Mouse (Mus musculus): ENCODE results near the gene Yipf3. TPM values are rescaled to one million over a fixed set of nuclear protein-coding genes. Genes with fewer than 3 reads are reported as not detected.

Yipf3 gene
- polyA plus RNA-seq (2012; ENCODE audit: low replicate concordance): 192 and 236 TPM in 2 replicates

DNA sequence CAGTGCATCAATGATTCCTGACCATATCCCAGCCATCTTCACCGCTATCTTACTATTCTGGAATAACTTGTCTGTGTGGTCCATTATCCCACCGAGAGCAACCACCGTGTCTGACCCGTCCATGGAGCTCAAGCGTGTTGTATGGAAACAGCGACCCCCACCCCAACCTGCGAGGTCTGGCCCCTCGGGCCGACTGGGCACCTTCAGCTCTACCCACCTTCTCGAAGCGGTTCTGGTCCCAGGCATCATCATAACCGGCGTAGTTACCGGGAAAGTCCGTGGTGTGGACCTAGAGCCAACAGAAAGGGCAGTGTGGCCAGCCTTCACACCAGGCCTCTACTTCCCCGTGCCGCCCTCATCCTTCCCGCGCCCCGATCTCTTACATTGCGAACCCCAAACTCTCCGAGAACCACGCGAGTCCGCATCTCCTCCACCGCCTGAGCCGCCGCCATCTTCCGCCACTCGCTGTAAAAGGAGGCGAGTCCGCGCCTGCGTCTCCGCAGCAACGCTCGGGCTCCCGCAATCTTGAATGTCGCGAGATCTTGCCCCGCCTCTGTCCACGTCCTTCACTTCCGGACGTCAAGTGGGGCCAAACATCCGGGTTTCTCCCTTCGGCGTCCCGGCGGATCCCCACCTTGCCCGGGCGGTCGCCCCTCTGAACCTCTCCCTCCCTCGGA lies at the start of gene Yipf3, which contains the start of gene Polr1c:
Gene Yipf3 (plus strand): TSS at position 569 of the 677 bp plus-strand sequence.
Gene Polr1c (minus strand): TSS at position 543 of the 677 bp plus-strand sequence.

GRCm38 (mm10) chr17:46202421-46203071 lies 45.3 kb upstream of the Yipf3 start, which contains the start of the genes Polh and Xpo5:
TSS of gene Polh (minus strand) at chr17:46202645.
TSS of gene Xpo5 (plus strand) at chr17:46202782.

GRCm38 (mm10) chr17:46253452-46254084 lies 5.7 kb downstream of the Yipf3 start, which contains the start of gene Lrrc73:
TSS of gene Lrrc73 (plus strand) at chr17:46253531.

DNA sequence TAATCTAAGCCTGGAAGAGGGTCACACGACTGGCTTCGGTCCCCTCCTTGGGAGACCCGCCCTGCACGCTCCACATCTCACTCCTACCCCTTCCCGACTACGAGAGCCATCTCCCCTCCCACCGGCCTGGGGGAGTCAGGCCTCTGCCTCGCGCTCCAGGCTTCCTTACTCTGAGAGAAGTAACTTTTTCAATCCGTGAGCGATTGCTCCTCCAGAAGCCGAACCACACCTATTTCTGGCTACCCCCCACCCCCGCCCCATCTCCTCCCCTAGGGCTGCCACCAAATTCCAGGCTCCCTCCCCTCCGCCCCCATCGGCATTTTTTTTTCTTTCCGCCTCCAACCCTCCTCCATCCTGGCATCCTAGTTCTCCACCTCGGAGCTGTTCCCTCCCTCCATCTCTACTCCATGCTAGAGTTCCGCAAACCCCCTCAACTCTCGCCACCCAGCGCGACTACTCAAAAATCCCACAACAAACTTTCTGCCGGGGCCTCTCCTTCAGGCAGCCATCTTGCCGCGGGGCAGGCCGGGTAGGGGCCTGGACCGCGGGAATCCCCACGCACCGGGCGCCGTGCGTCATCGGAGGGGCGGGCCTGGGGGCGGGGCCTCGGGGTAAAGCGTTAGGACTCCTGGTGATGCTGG lies 34.7 kb downstream of the Yipf3 start, which contains the start of gene Tjap1:
Gene Tjap1 (minus strand): TSS at position 544 of the 641 bp plus-strand sequence.

GRCm38 (mm10) chr17:46297364-46298219 lies 49.7 kb downstream of the Yipf3 start, which contains the start of gene Dlk2:
TSS of gene Dlk2 (plus strand) at chr17:46297421.

Other genes with a start within 250 kb of the Yipf3 start
- gene Vegfa, start 215.7 kb upstream of the Yipf3 start, polyA plus RNA-seq (2012; ENCODE audit: low replicate concordance): 4.7 and 9.1 TPM in 2 replicates
- 38.3 and 76.8 TPM in 2 replicates for gene Mrps18a, start 137.1 kb upstream of the Yipf3 start, polyA plus RNA-seq (2012; ENCODE audit: low replicate concordance)
- gene Rsph9, start 103.9 kb upstream of the Yipf3 start, polyA plus RNA-seq (2012; ENCODE audit: low replicate concordance): 0.75 TPM in 1 of 2 replicates, not detected in the other
- 3.1 and 13.1 TPM in 2 replicates for gene Mad2l1bp, start 94.5 kb upstream of the Yipf3 start, polyA plus RNA-seq (2012; ENCODE audit: low replicate concordance)
- 115 and 348 TPM in 2 replicates for gene Gtpbp2, start 87.0 kb upstream of the Yipf3 start, polyA plus RNA-seq (2012; ENCODE audit: low replicate concordance)
- 0.76 and 1.9 TPM in 2 replicates for gene Polh, start 45.4 kb upstream of the Yipf3 start, polyA plus RNA-seq (2012; ENCODE audit: low replicate concordance)
- 5.3 and 8.5 TPM in 2 replicates for gene Xpo5, start 45.3 kb upstream of the Yipf3 start, polyA plus RNA-seq (2012; ENCODE audit: low replicate concordance)
- 5.7 and 13.6 TPM in 2 replicates for gene Polr1c, start within 50 bp of the Yipf3 start, polyA plus RNA-seq (2012; ENCODE audit: low replicate concordance)
- gene Lrrc73, start 5.5 kb downstream of the Yipf3 start, polyA plus RNA-seq (2012; ENCODE audit: low replicate concordance): 0.84 and 1.2 TPM in 2 replicates
- gene Tjap1, start 34.9 kb downstream of the Yipf3 start, polyA plus RNA-seq (2012; ENCODE audit: low replicate concordance): 56.3 and 96.3 TPM in 2 replicates
- gene Dlk2, start 49.3 kb downstream of the Yipf3 start, polyA plus RNA-seq (2012; ENCODE audit: low replicate concordance): 0.26 and 0.53 TPM in 2 replicates
- gene Abcc10, start 80.3 kb downstream of the Yipf3 start, polyA plus RNA-seq (2012; ENCODE audit: low replicate concordance): 12.3 and 28.5 TPM in 2 replicates
- gene Zfp318, start 135.7 kb downstream of the Yipf3 start, polyA plus RNA-seq (2012; ENCODE audit: low replicate concordance): 30.3 and 42.6 TPM in 2 replicates
- gene Crip3, start 180.8 kb downstream of the Yipf3 start, polyA plus RNA-seq (2012; ENCODE audit: low replicate concordance): 2.9 and 3.6 TPM in 2 replicates
- gene Slc22a7, start 190.4 kb downstream of the Yipf3 start, polyA plus RNA-seq (2012; ENCODE audit: low replicate concordance): not detected in 2 replicates
- 3.0 and 6.6 TPM in 2 replicates for gene Ttbk1, start 239.6 kb downstream of the Yipf3 start, polyA plus RNA-seq (2012; ENCODE audit: low replicate concordance)
- 1.2 and 3.1 TPM in 2 replicates for gene Dnph1, start 248.6 kb downstream of the Yipf3 start, polyA plus RNA-seq (2012; ENCODE audit: low replicate concordance)